Mouse (Mus musculus): ENCODE data around the gene Tenm2.

The Tenm2 gene

GRCm38 (mm10) chr11:36902302-36902701 lies 333.5 kb downstream of the Tenm2 start:
- DNase-seq (ENCODE audit: low read depth, low spot score) = no peak

- DNase-seq (ENCODE audit: low read depth, low spot score) = no peak
These were observed 342.7 kb downstream of the Tenm2 start for GRCm38 (mm10) chr11:36893061-36893460.

- no peak for DNase-seq (ENCODE audit: low read depth, low spot score)
These were observed 344.7 kb downstream of the Tenm2 start for GRCm38 (mm10) chr11:36891106-36891505.

GRCm38 (mm10) chr11:36887490-36887889 lies 348.3 kb downstream of the Tenm2 start:
- DNase-seq (ENCODE audit: low read depth, low spot score) = no peak

- no peak for DNase-seq (ENCODE audit: low read depth, low spot score)
These were observed 349.6 kb downstream of the Tenm2 start for GRCm38 (mm10) chr11:36886147-36886546.

GRCm38 (mm10) chr11:36872961-36873360 lies 362.8 kb downstream of the Tenm2 start:
- no peak for DNase-seq (ENCODE audit: low read depth, low spot score)

- DNase-seq (ENCODE audit: low read depth, low spot score) = no peak
These were observed 365.2 kb downstream of the Tenm2 start for GRCm38 (mm10) chr11:36870548-36870947.

GRCm38 (mm10) chr11:36851690-36852089 lies 384.1 kb downstream of the Tenm2 start:
- no peak for DNase-seq (ENCODE audit: low read depth, low spot score)

- DNase-seq (ENCODE audit: low read depth, low spot score) = no peak
These were observed 388.3 kb downstream of the Tenm2 start for GRCm38 (mm10) chr11:36847451-36847850.

- DNase-seq (ENCODE audit: low read depth, low spot score) = no peak
These were observed 402.9 kb downstream of the Tenm2 start for GRCm38 (mm10) chr11:36832855-36833254.

GRCm38 (mm10) chr11:36831511-36831910 lies 404.3 kb downstream of the Tenm2 start:
- DNase-seq (ENCODE audit: low read depth, low spot score) = no peak

GRCm38 (mm10) chr11:36824666-36825065 lies 411.1 kb downstream of the Tenm2 start:
- DNase-seq (ENCODE audit: low read depth, low spot score) = no peak

- no peak for DNase-seq (ENCODE audit: low read depth, low spot score)
These were observed 431.1 kb downstream of the Tenm2 start for GRCm38 (mm10) chr11:36804615-36805014.

GRCm38 (mm10) chr11:36802208-36802631 lies 433.5 kb downstream of the Tenm2 start:
- no peak for DNase-seq (ENCODE audit: low read depth, low spot score)

- DNase-seq (ENCODE audit: low read depth, low spot score) = no peak
These were observed 434.1 kb downstream of the Tenm2 start for GRCm38 (mm10) chr11:36801683-36802082.

- DNase-seq (ENCODE audit: low read depth, low spot score) = no peak
These were observed 436.4 kb downstream of the Tenm2 start for GRCm38 (mm10) chr11:36799409-36799808.

- DNase-seq (ENCODE audit: low read depth, low spot score) = no peak
These were observed 477.8 kb downstream of the Tenm2 start for GRCm38 (mm10) chr11:36758009-36758408.

GRCm38 (mm10) chr11:36746286-36746685 lies 489.5 kb downstream of the Tenm2 start:
- no peak for DNase-seq (ENCODE audit: low read depth, low spot score)

- DNase-seq (ENCODE audit: low read depth, low spot score) = no peak
These were observed 508.0 kb downstream of the Tenm2 start for GRCm38 (mm10) chr11:36727800-36728199.

- no peak for DNase-seq (ENCODE audit: low read depth, low spot score)
These were observed 532.9 kb downstream of the Tenm2 start for GRCm38 (mm10) chr11:36702881-36703280.

GRCm38 (mm10) chr11:36700951-36701350 lies 534.8 kb downstream of the Tenm2 start:
- no peak for DNase-seq (ENCODE audit: low read depth, low spot score)

- DNase-seq (ENCODE audit: low read depth, low spot score) = no peak
These were observed 535.6 kb downstream of the Tenm2 start for GRCm38 (mm10) chr11:36700131-36700530.

- no peak for DNase-seq (ENCODE audit: low read depth, low spot score)
These were observed 537.5 kb downstream of the Tenm2 start for GRCm38 (mm10) chr11:36698268-36698667.

GRCm38 (mm10) chr11:36697816-36698215 lies 537.9 kb downstream of the Tenm2 start:
- DNase-seq (ENCODE audit: low read depth, low spot score) = no peak

Data from telencephalon, adult 2 months (tissue).